Comparison of ENCODE assay signal across 28 mouse cellular contexts in the genomic region with DNA sequence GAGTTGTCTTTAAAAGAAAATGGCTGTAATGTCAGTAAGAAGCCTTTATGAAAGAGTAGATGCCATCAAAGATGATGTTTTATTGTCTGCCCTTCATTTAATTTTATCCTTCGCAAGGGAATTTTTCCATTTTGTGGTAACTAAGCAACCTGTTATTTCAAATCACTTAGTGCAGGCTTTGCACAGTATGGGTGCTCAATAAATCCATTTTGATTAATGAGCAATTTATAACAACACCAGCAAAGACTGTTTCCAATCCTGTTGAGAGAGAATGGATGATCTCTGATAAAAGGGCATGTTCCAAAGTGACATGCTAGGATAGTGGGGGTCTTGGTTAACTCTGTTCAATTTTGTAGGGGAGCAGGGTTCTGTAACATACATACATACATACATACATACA.
DNase-seq lines count a peak whose midpoint lies in the region; ATAC-seq lines count a peak whose summit lies in the region.
"Had no signal": no experiment of that assay in that cellular context is flagged by ENCODE, and none has a peak within 500 bp of the region (broad histone marks: within the 10 kb centered on the region; RNA-seq: fewer than 3 reads in every experiment).

No protein-coding gene starts in this region.

- DNase-seq in forebrain, embryonic 14.5 days (ENCODE audit: low spot score): peak; percentile 26
- no peak for DNase-seq in forebrain, embryonic 10.5 days (ENCODE audit: extremely low spot score, low spot score)
- no peak for DNase-seq in neural tube, embryonic 10.5 days (ENCODE audit: extremely low spot score, low spot score)
- DNase-seq in adrenal gland, postnatal 10 days: no peak
- DNase-seq: adrenal gland, adult 8-10 months; adrenal gland, postnatal 36 days; cerebellum, adult 11-12 months; cerebellum, adult 8-10 months; cerebellum, postnatal 10 days; cerebellum, postnatal 36 days; embryo, embryonic 11 days; gastrocnemius, postnatal 10 days; gastrocnemius, postnatal 36 days; heart, adult 2 months; heart, postnatal 14 days had no signal

- no peak; the same call in 1 of the 2 replicates for ATAC-seq in forebrain, embryonic 14.5 days
- ATAC-seq in hindbrain, embryonic 16.5 days: peak; percentile 67
- no peak for ATAC-seq in hindbrain, embryonic 13.5 days (ENCODE audit: low FRiP score)
- ATAC-seq in neural tube, embryonic 13.5 days (ENCODE audit: low read depth): peak; percentile 63; the same call in 1 of the 2 replicates
- no peak for ATAC-seq in megakaryocyte-erythroid progenitor cell, adult 5-6 weeks (replicated peaks; ENCODE audit: low FRiP score, low TSS enrichment, poor library complexity, severe bottlenecking)
- ATAC-seq: activated CD4-positive, CD25-positive, alpha-beta regulatory T cell, adult 4 months; forebrain, embryonic 13.5 days; intestine, embryonic 15.5 days had no signal

- no peaks in the 10 kb centered on the region for H3K9me3 ChIP-seq in forebrain, embryonic 14.5 days (replicated peaks; ENCODE audit: control insufficient read depth, low read length)
- H3K9me3 ChIP-seq in forebrain, embryonic 10.5 days: no peaks in the 10 kb centered on the region
- no peaks in the 10 kb centered on the region for H3K9me3 ChIP-seq in hindbrain, embryonic 16.5 days (ENCODE audit: control insufficient read depth, low read length)
- H3K9me3 ChIP-seq in hindbrain, embryonic 13.5 days: no peaks in the 10 kb centered on the region
- H3K9me3 ChIP-seq in neural tube, embryonic 13.5 days: no peaks in the 10 kb centered on the region
- H3K9me3 ChIP-seq: embryonic facial prominence, embryonic 10.5 days; embryonic facial prominence, embryonic 13.5 days; forebrain, embryonic 13.5 days; heart, embryonic 10.5 days; heart, embryonic 13.5 days; intestine, embryonic 15.5 days had no signal

- H3K4me3 ChIP-seq in forebrain, embryonic 14.5 days (ENCODE audit: low read depth, low read length): no peak overlapping the region
- H3K4me3 ChIP-seq in forebrain, embryonic 10.5 days: no peak overlapping the region
- no peak overlapping the region for H3K4me3 ChIP-seq in hindbrain, embryonic 16.5 days (ENCODE audit: low read length)
- no peak overlapping the region for H3K4me3 ChIP-seq in hindbrain, embryonic 13.5 days
- no peak overlapping the region for H3K4me3 ChIP-seq in neural tube, embryonic 13.5 days
- H3K4me3 ChIP-seq: embryonic facial prominence, embryonic 10.5 days; embryonic facial prominence, embryonic 13.5 days; erythroblast, embryonic 14.5 days; forebrain, embryonic 13.5 days; heart, adult 2 months; heart, embryonic 10.5 days; heart, embryonic 13.5 days; intestine, embryonic 15.5 days had no signal

- H3K4me1 ChIP-seq in forebrain, embryonic 14.5 days (ENCODE audit: control insufficient read depth, insufficient read depth, low read length): no peaks in the 10 kb centered on the region
- H3K4me1 ChIP-seq in forebrain, embryonic 10.5 days: no peaks in the 10 kb centered on the region
- no peaks in the 10 kb centered on the region for H3K4me1 ChIP-seq in hindbrain, embryonic 16.5 days (ENCODE audit: control insufficient read depth, insufficient read depth, low read depth, low read length)
- H3K4me1 ChIP-seq in hindbrain, embryonic 13.5 days (replicated peaks): no peaks in the 10 kb centered on the region; the same call in none of the 2 replicates
- H3K4me1 ChIP-seq in neural tube, embryonic 13.5 days (replicated peaks): peaks cover 15% of the 10 kb centered on the region
- H3K4me1 ChIP-seq: embryonic facial prominence, embryonic 10.5 days; embryonic facial prominence, embryonic 13.5 days; forebrain, embryonic 13.5 days; heart, embryonic 10.5 days; heart, embryonic 13.5 days; intestine, embryonic 15.5 days had no signal

- no peaks in the 10 kb centered on the region for H3K36me3 ChIP-seq in forebrain, embryonic 14.5 days (ENCODE audit: control insufficient read depth, insufficient read depth, low read length)
- H3K36me3 ChIP-seq in forebrain, embryonic 10.5 days (replicated peaks): no peaks in the 10 kb centered on the region
- H3K36me3 ChIP-seq in hindbrain, embryonic 16.5 days (ENCODE audit: control insufficient read depth, insufficient read depth, low read length): no peaks in the 10 kb centered on the region
- H3K36me3 ChIP-seq in hindbrain, embryonic 13.5 days: no peaks in the 10 kb centered on the region
- H3K36me3 ChIP-seq in neural tube, embryonic 13.5 days: no peaks in the 10 kb centered on the region
- H3K36me3 ChIP-seq: embryonic facial prominence, embryonic 10.5 days; embryonic facial prominence, embryonic 13.5 days; heart, embryonic 10.5 days; heart, embryonic 13.5 days; intestine, embryonic 15.5 days had no signal

- H3K27ac ChIP-seq in forebrain, embryonic 14.5 days (ENCODE audit: low read depth, low read length): no peak overlapping the region
- no peak overlapping the region for H3K27ac ChIP-seq in forebrain, embryonic 10.5 days
- no peak overlapping the region for H3K27ac ChIP-seq in hindbrain, embryonic 16.5 days (ENCODE audit: low read depth, low read length)
- no peak overlapping the region for H3K27ac ChIP-seq in hindbrain, embryonic 13.5 days
- H3K27ac ChIP-seq in neural tube, embryonic 13.5 days (replicated peaks): 0 out of 2 replicates have a peak overlapping the region, but pooled peaks have one; percentile 18
- H3K27ac ChIP-seq: embryonic facial prominence, embryonic 10.5 days; embryonic facial prominence, embryonic 13.5 days; forebrain, embryonic 13.5 days; heart, adult 2 months; heart, embryonic 10.5 days; heart, embryonic 13.5 days; hindbrain, embryonic 14.5 days; intestine, embryonic 15.5 days had no signal

- no peak overlapping the region for H3K4me2 ChIP-seq in forebrain, embryonic 14.5 days (ENCODE audit: low read length)
- H3K4me2 ChIP-seq in hindbrain, embryonic 16.5 days (ENCODE audit: low read length): no peak overlapping the region
- H3K4me2 ChIP-seq in hindbrain, embryonic 13.5 days: no peak overlapping the region
- no peak overlapping the region for H3K4me2 ChIP-seq in neural tube, embryonic 13.5 days
- H3K4me2 ChIP-seq: embryonic facial prominence, embryonic 13.5 days; forebrain, embryonic 13.5 days; heart, embryonic 13.5 days; hindbrain, embryonic 14.5 days; intestine, embryonic 15.5 days had no signal

- no peak overlapping the region for H3K9ac ChIP-seq in forebrain, embryonic 14.5 days (ENCODE audit: low read length)
- H3K9ac ChIP-seq in hindbrain, embryonic 16.5 days (ENCODE audit: low read depth, low read length): no peak overlapping the region
- H3K9ac ChIP-seq in hindbrain, embryonic 13.5 days: no peak overlapping the region
- H3K9ac ChIP-seq in neural tube, embryonic 13.5 days: no peak overlapping the region
- H3K9ac ChIP-seq: embryonic facial prominence, embryonic 13.5 days; forebrain, embryonic 13.5 days; heart, embryonic 13.5 days; hindbrain, embryonic 14.5 days; intestine, embryonic 15.5 days had no signal

- H3K27me3 ChIP-seq in forebrain, embryonic 14.5 days (replicated peaks; ENCODE audit: control insufficient read depth, insufficient read depth, low read length): no peaks in the 10 kb centered on the region
- H3K27me3 ChIP-seq in forebrain, embryonic 10.5 days (ENCODE audit: poor library complexity, severe bottlenecking): no peaks in the 10 kb centered on the region
- H3K27me3 ChIP-seq in hindbrain, embryonic 16.5 days (replicated peaks; ENCODE audit: control insufficient read depth, insufficient read depth, low read length): no peaks in the 10 kb centered on the region
- no peaks in the 10 kb centered on the region for H3K27me3 ChIP-seq in hindbrain, embryonic 13.5 days
- no peaks in the 10 kb centered on the region for H3K27me3 ChIP-seq in neural tube, embryonic 13.5 days
- H3K27me3 ChIP-seq: embryonic facial prominence, embryonic 13.5 days; forebrain, embryonic 13.5 days; heart, embryonic 13.5 days; intestine, embryonic 15.5 days had no signal

- 71% methylated on average over 1 of the region's 1 CpGs for WGBS in forebrain, embryonic 14.5 days
- 81% methylated on average over 1 of the region's 1 CpGs for WGBS in forebrain, embryonic 10.5 days
- 40% methylated on average over 1 of the region's 1 CpGs for WGBS in hindbrain, embryonic 16.5 days
- 57% methylated on average over 1 of the region's 1 CpGs for WGBS in hindbrain, embryonic 13.5 days
- WGBS in neural tube, embryonic 13.5 days: 55% methylated on average over 1 of the region's 1 CpGs

Comparison
In these comparisons a context has a peak if more than half of its experiments do, and no peak if none do; other contexts are left out.
1. ATAC-seq: peak in hindbrain, embryonic 16.5 days (single experiment) and neural tube, embryonic 13.5 days (single experiment); none in forebrain, embryonic 14.5 days (single experiment), hindbrain, embryonic 13.5 days (single experiment) and megakaryocyte-erythroid progenitor cell, adult 5-6 weeks (single experiment).